Comparison of ENCODE assay signal across 8 mouse cellular contexts in genomic region chr11:88970202-88970732, GRCm38 (mm10). TPM values are rescaled to one million over a fixed set of nuclear protein-coding genes. Genes with fewer than 3 reads are reported as not detected.
DNase-seq lines count a peak whose midpoint lies in the region; ATAC-seq and TF ChIP-seq lines count a peak whose summit lies in the region.

Coil (plus strand) TSS chr11:88970252.

- H3K9me3 ChIP-seq in forebrain, embryonic 15.5 days = no peaks in the 10 kb centered on the region
- no peaks in the 10 kb centered on the region for H3K9me3 ChIP-seq in limb, embryonic 13.5 days

- ATAC-seq in forebrain, embryonic 15.5 days (replicated peaks) = no peak
- no peak for ATAC-seq in limb, embryonic 13.5 days (ENCODE audit: low FRiP score, low read depth)

- no peak for TF ChIP-seq CTCF in lung, adult 2 months (IDR thresholded peaks at IDR 0.05; ENCODE audit: insufficient read depth, low read length)

- no peak within 1 kb of the TSS for H3K4me3 ChIP-seq in lung, adult 2 months (replicated peaks; ENCODE audit: extremely low read depth, low read depth, low read length)
- H3K4me3 ChIP-seq in forebrain, embryonic 15.5 days = no peak within 1 kb of the TSS
- no peak within 1 kb of the TSS for H3K4me3 ChIP-seq in limb, embryonic 13.5 days

- DNase-seq in adrenal gland, postnatal 10 days = peak; percentile 44
- no peak for DNase-seq in adrenal gland, adult 18-20 months (ENCODE audit: low spot score in 2 of 2)
- peak; percentile 23 for DNase-seq in lung, adult 2 months
- no peak for DNase-seq in lung, postnatal 14 days
- DNase-seq in right cerebral cortex, postnatal 25 days = no peak
- no peak for DNase-seq in spleen, adult 18-20 months

- no peak within 1 kb of the TSS for H3K4me2 ChIP-seq in forebrain, embryonic 15.5 days (replicated peaks)
- no peak within 1 kb of the TSS for H3K4me2 ChIP-seq in limb, embryonic 13.5 days (replicated peaks)

- WGBS in lung, adult 2 months = 30% methylated on average over 2 of the region's 2 CpGs
- WGBS in forebrain, embryonic 15.5 days = 40% methylated on average over 2 of the region's 2 CpGs
- 33% methylated on average over 2 of the region's 2 CpGs for WGBS in limb, embryonic 13.5 days

- H3K27me3 ChIP-seq in forebrain, embryonic 15.5 days = no peaks in the 10 kb centered on the region
- no peaks in the 10 kb centered on the region for H3K27me3 ChIP-seq in limb, embryonic 13.5 days

- peaks cover 3% of the 10 kb centered on the region; the same call in 1 of the 2 replicates for H3K4me1 ChIP-seq in lung, adult 2 months (ENCODE audit: control insufficient read depth, insufficient read depth, low read length)
- H3K4me1 ChIP-seq in forebrain, embryonic 15.5 days = peaks cover 9% of the 10 kb centered on the region
- H3K4me1 ChIP-seq in limb, embryonic 13.5 days = peaks cover 9% of the 10 kb centered on the region

- no peak within 1 kb of the TSS for H3K27ac ChIP-seq in forebrain, embryonic 15.5 days (replicated peaks)
- H3K27ac ChIP-seq in limb, embryonic 13.5 days = no peak within 1 kb of the TSS

- H3K36me3 ChIP-seq in forebrain, embryonic 15.5 days = no peaks in the 10 kb centered on the region
- H3K36me3 ChIP-seq in limb, embryonic 13.5 days = no peaks in the 10 kb centered on the region

- no peak for TF ChIP-seq POLR2A in lung, adult 2 months (IDR thresholded peaks at IDR 0.05; ENCODE audit: borderline replicate concordance, extremely low read depth, low read depth, low read length)

- no peak within 1 kb of the TSS for H3K9ac ChIP-seq in forebrain, embryonic 15.5 days (replicated peaks)
- no peak within 1 kb of the TSS for H3K9ac ChIP-seq in limb, embryonic 13.5 days

RNA-seq across cellular contexts. Expression of gene Coil, which starts in this region (rescaled TPM):
- 10 to 100 TPM in 1 of 2 experiments, 1 to 10 TPM in 1; 9.1 to 10.9 TPM for total RNA-seq in adrenal gland, postnatal 10 days (2021)
- 1 to 10 TPM; 9.0 to 9.4 TPM for total RNA-seq in adrenal gland, adult 18-20 months (2021)
- 3.5 and 4.0 TPM in 2 replicates for polyA plus RNA-seq in lung, adult 2 months (2012; rRNA removed)
- polyA plus RNA-seq in forebrain, embryonic 15.5 days (2015; fragmentation: Nextera tagmentation; extraction: Ambion mirVana) = 27.7 and 30.5 TPM in 2 replicates
- 22.6 and 24.1 TPM in 2 replicates for polyA plus RNA-seq in limb, embryonic 13.5 days (2015; fragmentation: Nextera tagmentation; extraction: Ambion mirVana)

Comparison
In these comparisons a context has a peak if more than half of its experiments do, and no peak if none do; other contexts are left out.
1. DNase-seq: peak in adrenal gland, postnatal 10 days (single experiment) and lung, adult 2 months (single experiment); none in adrenal gland, adult 18-20 months (0 of 2), lung, postnatal 14 days (single experiment), right cerebral cortex, postnatal 25 days (single experiment) and spleen, adult 18-20 months (0 of 2).